Mouse (Mus musculus): Measurements from ENCODE around the gene Slc25a54. TPM values are rescaled to one million over a fixed set of nuclear protein-coding genes. Genes with fewer than 3 reads are reported as not detected.

Slc25a54 gene
- polyA plus RNA-seq, 1 experiment = not detected

- Histone ChIP-seq H3K4me1 (ENCODE audit: control insufficient read depth, insufficient read depth, low read length) (peaks cover 15% of the 10 kb centered on the region), H3K4me3 (ENCODE audit: insufficient read depth, low read length) (peak within 1 kb of the TSS; percentile 100), H3K27ac (ENCODE audit: insufficient read depth, low read depth, low read length) (peak within 1 kb of the TSS; percentile 83)
- TF ChIP-seq POLR2A (IDR thresholded peaks at IDR 0.05; ENCODE audit: borderline replicate concordance, low read depth, low read length) = no peak
- no peak for TF ChIP-seq CTCF (IDR thresholded peaks at IDR 0.05; ENCODE audit: low read depth, low read length)
These were observed 42.6 kb downstream of the Slc25a54 start, which contains the start of gene Slc25a24 for GRCm38 (mm10) chr3:109122641-109123530. Slc25a24 (plus strand) TSS chr3:109123149.

GRCm38 (mm10) chr3:109123531-109123981 lies 43.3 kb downstream of the Slc25a54 start:
- peaks cover 15% of the 10 kb centered on the region for H3K4me1 ChIP-seq (ENCODE audit: control insufficient read depth, insufficient read depth, low read length)
- H3K27ac ChIP-seq (ENCODE audit: insufficient read depth, low read depth, low read length) = peak overlapping the region; percentile 83
- peak overlapping the region; percentile 100 for H3K4me3 ChIP-seq (ENCODE audit: insufficient read depth, low read length)
- TF ChIP-seq POLR2A (IDR thresholded peaks at IDR 0.05; ENCODE audit: borderline replicate concordance, low read depth, low read length) = no peak
- no peak for TF ChIP-seq CTCF (IDR thresholded peaks at IDR 0.05; ENCODE audit: low read depth, low read length)

- H3K27ac ChIP-seq (ENCODE audit: insufficient read depth, low read depth, low read length) = no peak overlapping the region
- TF ChIP-seq POLR2A (IDR thresholded peaks at IDR 0.05; ENCODE audit: borderline replicate concordance, low read depth, low read length) (no peak), CTCF (IDR thresholded peaks at IDR 0.05; ENCODE audit: low read depth, low read length) (no peak)
- peaks cover 15% of the 10 kb centered on the region for H3K4me1 ChIP-seq (ENCODE audit: control insufficient read depth, insufficient read depth, low read length)
- peak overlapping the region; percentile 100 for H3K4me3 ChIP-seq (ENCODE audit: insufficient read depth, low read length)
These were observed 43.8 kb downstream of the Slc25a54 start for GRCm38 (mm10) chr3:109124091-109124490.

GRCm38 (mm10) chr3:109125531-109125930 lies 45.3 kb downstream of the Slc25a54 start:
- TF ChIP-seq CTCF (IDR thresholded peaks at IDR 0.05; ENCODE audit: low read depth, low read length) = no peak
- no peak for TF ChIP-seq POLR2A (IDR thresholded peaks at IDR 0.05; ENCODE audit: borderline replicate concordance, low read depth, low read length)
- no peak overlapping the region for H3K27ac ChIP-seq (ENCODE audit: insufficient read depth, low read depth, low read length)
- H3K4me1 ChIP-seq (ENCODE audit: control insufficient read depth, insufficient read depth, low read length) = peaks cover 26% of the 10 kb centered on the region
- no peak overlapping the region for H3K4me3 ChIP-seq (ENCODE audit: insufficient read depth, low read length)

GRCm38 (mm10) chr3:109129768-109130167 lies 49.5 kb downstream of the Slc25a54 start:
- peak overlapping the region; percentile 11 for H3K27ac ChIP-seq (ENCODE audit: insufficient read depth, low read depth, low read length)
- H3K4me3 ChIP-seq (ENCODE audit: insufficient read depth, low read length) = no peak overlapping the region
- peaks cover 20% of the 10 kb centered on the region for H3K4me1 ChIP-seq (ENCODE audit: control insufficient read depth, insufficient read depth, low read length)
- TF ChIP-seq CTCF (IDR thresholded peaks at IDR 0.05; ENCODE audit: low read depth, low read length) (no peak), POLR2A (IDR thresholded peaks at IDR 0.05; ENCODE audit: borderline replicate concordance, low read depth, low read length) (no peak)

GRCm38 (mm10) chr3:109132966-109133365 lies 52.7 kb downstream of the Slc25a54 start:
- no peak overlapping the region for H3K27ac ChIP-seq (ENCODE audit: insufficient read depth, low read depth, low read length)
- H3K4me1 ChIP-seq (ENCODE audit: control insufficient read depth, insufficient read depth, low read length) = peaks cover 18% of the 10 kb centered on the region
- H3K4me3 ChIP-seq (ENCODE audit: insufficient read depth, low read length) = no peak overlapping the region
- no peak for TF ChIP-seq CTCF (IDR thresholded peaks at IDR 0.05; ENCODE audit: low read depth, low read length)
- no peak for TF ChIP-seq POLR2A (IDR thresholded peaks at IDR 0.05; ENCODE audit: borderline replicate concordance, low read depth, low read length)

- no peak overlapping the region for H3K27ac ChIP-seq (ENCODE audit: insufficient read depth, low read depth, low read length)
- no peak overlapping the region for H3K4me3 ChIP-seq (ENCODE audit: insufficient read depth, low read length)
- H3K4me1 ChIP-seq (ENCODE audit: control insufficient read depth, insufficient read depth, low read length) = peaks cover 18% of the 10 kb centered on the region
- no peak for TF ChIP-seq POLR2A (IDR thresholded peaks at IDR 0.05; ENCODE audit: borderline replicate concordance, low read depth, low read length)
- TF ChIP-seq CTCF (IDR thresholded peaks at IDR 0.05; ENCODE audit: low read depth, low read length) = no peak
These were observed 53.8 kb downstream of the Slc25a54 start for GRCm38 (mm10) chr3:109134036-109134435.

GRCm38 (mm10) chr3:109135352-109135751 lies 55.1 kb downstream of the Slc25a54 start:
- H3K4me1 ChIP-seq (ENCODE audit: control insufficient read depth, insufficient read depth, low read length) = peaks cover 9% of the 10 kb centered on the region

GRCm38 (mm10) chr3:109152561-109152960 lies 72.3 kb downstream of the Slc25a54 start:
- no peak overlapping the region for H3K4me3 ChIP-seq (ENCODE audit: insufficient read depth, low read length)
- H3K27ac ChIP-seq (ENCODE audit: insufficient read depth, low read depth, low read length) = no peak overlapping the region
- TF ChIP-seq POLR2A (IDR thresholded peaks at IDR 0.05; ENCODE audit: borderline replicate concordance, low read depth, low read length) (no peak), CTCF (IDR thresholded peaks at IDR 0.05; ENCODE audit: low read depth, low read length) (no peak)
- peaks cover 6% of the 10 kb centered on the region for H3K4me1 ChIP-seq (ENCODE audit: control insufficient read depth, insufficient read depth, low read length)

More at GRCm38 (mm10) chr3:109135352-109135751, 55.1 kb downstream of the Slc25a54 start:
- H3K27ac ChIP-seq (ENCODE audit: insufficient read depth, low read depth, low read length) = no peak overlapping the region
- H3K4me3 ChIP-seq (ENCODE audit: insufficient read depth, low read length) = no peak overlapping the region
- no peak for TF ChIP-seq CTCF (IDR thresholded peaks at IDR 0.05; ENCODE audit: low read depth, low read length)
- TF ChIP-seq POLR2A (IDR thresholded peaks at IDR 0.05; ENCODE audit: borderline replicate concordance, low read depth, low read length) = no peak

- H3K4me1 ChIP-seq (ENCODE audit: control insufficient read depth, insufficient read depth, low read length) = peaks cover 6% of the 10 kb centered on the region
- no peak overlapping the region for H3K27ac ChIP-seq (ENCODE audit: insufficient read depth, low read depth, low read length)
- no peak overlapping the region for H3K4me3 ChIP-seq (ENCODE audit: insufficient read depth, low read length)
- TF ChIP-seq POLR2A (IDR thresholded peaks at IDR 0.05; ENCODE audit: borderline replicate concordance, low read depth, low read length) (no peak), CTCF (IDR thresholded peaks at IDR 0.05; ENCODE audit: low read depth, low read length) (no peak)
These were observed 73.1 kb downstream of the Slc25a54 start for GRCm38 (mm10) chr3:109153410-109153809.

Measured in bone marrow macrophage, adult 2 months (primary cell).